Mouse (Mus musculus) MEL (cell line): ENCODE data around the gene Zfp385b. TPM values are rescaled to one million over a fixed set of nuclear protein-coding genes. Genes with fewer than 3 reads are reported as not detected.

Experiments
- DNase-seq: peaks from one replicate; pipeline ENCODE4 v3.0.0; 2011; ENCODE audit warnings: low read depth, low spot score
- H3K27ac ChIP-seq: 2 replicates; pipeline ENCODE4 v1.5.1; 2012; ENCODE audit warnings: low read depth, mild to moderate bottlenecking, control low read depth, low read length, moderate library complexity; ENCODE audit not compliant: control insufficient read depth
- H3K27me3 ChIP-seq, 2 experiments: fragments of 150-350 bp in 1 of 2; sonication (generic) in 1 of 2; 2 replicates each; pipeline ENCODE4 v1.6.1; 2012; ENCODE audit warnings: low read length in 2 of 2, mild to moderate bottlenecking in 2 of 2, improper control_type of control experiment in 1 of 2, moderate library complexity in 1 of 2; ENCODE audit not compliant: insufficient read depth in 2 of 2, control insufficient read depth in 1 of 2
- H3K36me3 ChIP-seq, 2 experiments: 2 replicates each; pipeline ENCODE4 v1.6.1; 2012 to 2014; ENCODE audit warnings: low read length in 2 of 2, improper control_type of control experiment in 1 of 2, inconsistent platforms in 1 of 2, mild to moderate bottlenecking in 1 of 2; ENCODE audit not compliant: insufficient read depth in 2 of 2, control insufficient read depth in 1 of 2
- H3K4me1 ChIP-seq, 2 experiments: fragments of 150-350 bp in 1 of 2; sonication (generic) in 1 of 2; 2 replicates each; pipeline ENCODE4 v1.6.1; 2012; ENCODE audit warnings: low read length in 2 of 2, improper control_type of control experiment in 1 of 2, mild to moderate bottlenecking in 1 of 2; ENCODE audit not compliant: insufficient read depth in 2 of 2, control insufficient read depth in 1 of 2
- H3K4me3 ChIP-seq, 2 experiments: fragments of 150-350 bp in 1 of 2; sonication (generic) in 1 of 2; 2 replicates each; pipeline ENCODE4 v1.5.1; 2012; ENCODE audit warnings: low read depth in 2 of 2, low read length in 2 of 2, mild to moderate bottlenecking in 2 of 2, moderate library complexity in 2 of 2, control low read depth in 1 of 2, improper control_type of control experiment in 1 of 2; ENCODE audit not compliant: control insufficient read depth in 1 of 2, insufficient read depth in 1 of 2
- H3K79me2 ChIP-seq: 2 replicates; pipeline ENCODE4 v1.6.1; 2012; ENCODE audit warnings: mild to moderate bottlenecking, low read length, moderate library complexity; ENCODE audit not compliant: control insufficient read depth, poor library complexity, insufficient read depth
- H3K9ac ChIP-seq: 2 replicates; pipeline ENCODE4 v1.6.1; 2012; ENCODE audit warnings: low read depth, mild to moderate bottlenecking, control low read depth, low read length, moderate library complexity; ENCODE audit not compliant: control insufficient read depth, poor library complexity, severe bottlenecking
- H3K9me3 ChIP-seq: fragments of 150-350 bp; sonication (generic); replicated peaks from 2 replicates; pipeline ENCODE4 v1.6.1; 2012; ENCODE audit warnings: mild to moderate bottlenecking, low read length, improper control_type of control experiment, moderate library complexity; ENCODE audit not compliant: insufficient read depth
- BHLHE40 ChIP-seq: IDR thresholded peaks from 2 replicates; pipeline ENCODE4 v1.6.1; 2012; ENCODE audit warnings: low read depth, mild to moderate bottlenecking, inconsistent platforms, low read length, improper control_type of control experiment, borderline replicate concordance
- CTCF ChIP-seq, 3 experiments: IDR thresholded peaks in 2 of 3; conservative IDR thresholded peaks in 1 of 3; 2 replicates each; pipeline ENCODE4 v1.5.1; 2011 to 2012; ENCODE audit warnings: low read length in 3 of 3, low read depth in 2 of 3, mild to moderate bottlenecking in 2 of 3, improper control_type of control experiment in 1 of 3, inconsistent platforms in 1 of 3, mixed read lengths in 1 of 3, moderate library complexity in 1 of 3; ENCODE audit not compliant: control insufficient read depth in 1 of 3, insufficient read depth in 1 of 3, poor library complexity in 1 of 3, severe bottlenecking in 1 of 3
- ELF1 ChIP-seq: IDR thresholded peaks from 2 replicates; pipeline ENCODE4 v1.6.1; 2014; ENCODE audit warnings: low read depth, mild to moderate bottlenecking, inconsistent platforms, low read length, improper control_type of control experiment, moderate library complexity
- GATA1 ChIP-seq: IDR thresholded peaks from 2 replicates; pipeline ENCODE4 v1.6.1; 2011; ENCODE audit warnings: low read depth, low read length, improper control_type of control experiment
- JUND ChIP-seq: IDR thresholded peaks from 2 replicates; pipeline ENCODE4 v1.6.1; 2011; ENCODE audit warnings: low read depth, mild to moderate bottlenecking, improper control_type of control experiment, low read length
- MAX ChIP-seq: IDR thresholded peaks from 2 replicates; pipeline ENCODE4 v1.6.1; 2011; ENCODE audit warnings: low read length, improper control_type of control experiment
- MEF2A ChIP-seq: IDR thresholded peaks from 2 replicates; pipeline ENCODE4 v1.6.1; 2014; ENCODE audit warnings: low read depth, mild to moderate bottlenecking, inconsistent platforms, low read length, improper control_type of control experiment; ENCODE audit not compliant: poor library complexity, insufficient replicate concordance, severe bottlenecking; ENCODE audit errors: extremely low read depth
- NELFE ChIP-seq: IDR thresholded peaks from 2 replicates; pipeline ENCODE4 v1.6.1; 2011; ENCODE audit warnings: low read depth, low read length, improper control_type of control experiment
- POLR2A ChIP-seq, 2 experiments: IDR thresholded peaks; 2 replicates each; pipeline ENCODE4 v1.6.1; 2011 to 2012; ENCODE audit warnings: low read length in 2 of 2, mild to moderate bottlenecking in 2 of 2, control low read depth in 1 of 2, improper control_type of control experiment in 1 of 2, low read depth in 1 of 2, moderate library complexity in 1 of 2; ENCODE audit not compliant: control insufficient read depth in 1 of 2, insufficient read depth in 1 of 2, poor library complexity in 1 of 2
- POLR2AphosphoS2 ChIP-seq: IDR thresholded peaks from 2 replicates; pipeline ENCODE4 v1.6.1; 2011; ENCODE audit warnings: low read length, improper control_type of control experiment
- POLR2AphosphoS5 ChIP-seq: IDR thresholded peaks from 2 replicates; pipeline ENCODE4 v1.6.1; 2012; ENCODE audit warnings: low read depth, borderline replicate concordance, mild to moderate bottlenecking, inconsistent platforms, low read length, moderate library complexity, mixed read lengths
- RCOR1 ChIP-seq: IDR thresholded peaks from 2 replicates; pipeline ENCODE4 v1.6.1; 2012; ENCODE audit warnings: low read depth, mild to moderate bottlenecking, inconsistent platforms, low read length, improper control_type of control experiment
- SMC3 ChIP-seq: IDR thresholded peaks from 2 replicates; pipeline ENCODE4 v1.6.1; 2011; ENCODE audit warnings: low read depth, low read length, improper control_type of control experiment
- TCF12 ChIP-seq: IDR thresholded peaks from 2 replicates; pipeline ENCODE4 v1.6.1; 2014; ENCODE audit warnings: low read depth, mild to moderate bottlenecking, inconsistent platforms, low read length, improper control_type of control experiment, moderate library complexity
- UBTF ChIP-seq: IDR thresholded peaks from 2 replicates; pipeline ENCODE4 v1.6.1; 2012; ENCODE audit warnings: low read depth, mild to moderate bottlenecking, inconsistent platforms, low read length, improper control_type of control experiment, moderate library complexity, borderline replicate concordance; ENCODE audit not compliant: insufficient read depth
- USF1 ChIP-seq: IDR thresholded peaks from 2 replicates; pipeline ENCODE4 v1.6.1; 2014; ENCODE audit warnings: low read depth, mild to moderate bottlenecking, inconsistent platforms, low read length, improper control_type of control experiment, moderate library complexity
- USF2 ChIP-seq, 2 experiments: IDR thresholded peaks; 2 replicates each; pipeline ENCODE4 v1.6.1; 2011 to 2012; ENCODE audit warnings: improper control_type of control experiment in 2 of 2, low read length in 2 of 2, borderline replicate concordance in 1 of 2, inconsistent platforms in 1 of 2, low read depth in 1 of 2, mild to moderate bottlenecking in 1 of 2; ENCODE audit not compliant: insufficient read depth in 1 of 2
- ZKSCAN1 ChIP-seq: IDR thresholded peaks from 2 replicates; pipeline ENCODE4 v1.6.1; 2012; ENCODE audit warnings: low read depth, mild to moderate bottlenecking, inconsistent platforms, low read length, improper control_type of control experiment, moderate library complexity
- ZMIZ1 ChIP-seq: IDR thresholded peaks from 2 replicates; pipeline ENCODE4 v1.6.1; 2012; ENCODE audit warnings: low read depth, mild to moderate bottlenecking, inconsistent platforms, low read length, improper control_type of control experiment, moderate library complexity
- ZNF384 ChIP-seq: IDR thresholded peaks from 2 replicates; pipeline ENCODE4 v1.6.1; 2012; ENCODE audit warnings: low read depth, mild to moderate bottlenecking, inconsistent platforms, low read length, improper control_type of control experiment
- polyA plus RNA-seq, 2 experiments: library from polyadenylated mRNA; stranded (reverse) in 1 of 2; unstranded in 1 of 2; fragments of >175 nt in 1 of 2; fragments of >200 nt in 1 of 2; gene quantifications; 2 replicates each; pipeline versions ENCODE4 v1.2.1 to v1.2.4; 2012; ENCODE audit warnings: low replicate concordance in 2 of 2, low read depth in 1 of 2; ENCODE audit not compliant: insufficient read length in 2 of 2, insufficient read depth in 1 of 2, missing spikeins in 1 of 2
- total RNA-seq: library from RNA; depleted of rRNA; stranded (reverse); fragments of 300-350 nt; gene quantifications from 2 replicates; pipeline ENCODE4 v1.2.3, GENCODE M21; 2012

The Zfp385b gene
- total and polyA plus RNA-seq, 3 experiments = not detected

- DNase-seq = no peak
- Histone ChIP-seq H3K4me1 (no peaks in the 10 kb centered on the region), H3K27me3 (no peaks in the 10 kb centered on the region), H3K4me3 (no peak overlapping the region), H3K79me2 (no peaks in the 10 kb centered on the region), H3K27ac (no peak overlapping the region), H3K9me3 (no peaks in the 10 kb centered on the region), H3K9ac (no peak overlapping the region), H3K36me3 (no peaks in the 10 kb centered on the region)
- TF ChIP-seq ELF1 (no peak), USF1 (no peak), MEF2A (no peak), JUND (no peak)
Observed at GRCm38 (mm10) chr2:77749631-77750030, 69.8 kb downstream of the Zfp385b start.

- H3K4me3 ChIP-seq = no peak overlapping the region
- no peaks in the 10 kb centered on the region for H3K9me3 ChIP-seq
- no peak for TF ChIP-seq POLR2AphosphoS5
- TF ChIP-seq ZMIZ1 = no peak
- no peak for TF ChIP-seq ZNF384
- TF ChIP-seq CTCF (IDR thresholded peaks at IDR 0.05 in 2 of 3, conservative IDR thresholded peaks at IDR 0.05 in 1 of 3; ENCODE audit: control insufficient read depth in 1 of 3, insufficient read depth in 1 of 3, low read depth in 2 of 3, low read length in 3 of 3, poor library complexity in 1 of 3, severe bottlenecking in 1 of 3) = no peak
- TF ChIP-seq POLR2AphosphoS2 = no peak
- no peak for TF ChIP-seq SMC3
- TF ChIP-seq BHLHE40 = no peak
- TF ChIP-seq RCOR1 = no peak
- TF ChIP-seq UBTF = no peak
- no peak for TF ChIP-seq USF2 (IDR thresholded peaks at IDR 0.05; ENCODE audit: borderline replicate concordance in 1 of 2, insufficient read depth in 1 of 2, low read depth in 1 of 2, low read length in 2 of 2)
- no peak for TF ChIP-seq TCF12
- TF ChIP-seq GATA1 = no peak
- TF ChIP-seq MAX = no peak
- TF ChIP-seq POLR2A (IDR thresholded peaks at IDR 0.05; ENCODE audit: control insufficient read depth in 1 of 2, insufficient read depth in 1 of 2, low read depth in 1 of 2, low read length in 2 of 2, poor library complexity in 1 of 2) = no peak
- no peak for TF ChIP-seq ZKSCAN1
- TF ChIP-seq USF1 = no peak
- TF ChIP-seq NELFE = no peak
- no peaks in the 10 kb centered on the region for H3K27me3 ChIP-seq
- no peaks in the 10 kb centered on the region for H3K79me2 ChIP-seq
- H3K27ac ChIP-seq = no peak overlapping the region
- no peaks in the 10 kb centered on the region for H3K4me1 ChIP-seq
- H3K9ac ChIP-seq = no peak overlapping the region
- no peaks in the 10 kb centered on the region for H3K36me3 ChIP-seq
- no peak for DNase-seq
Observed at GRCm38 (mm10) chr2:77746417-77746816, 73.0 kb downstream of the Zfp385b start.
